Mouse (Mus musculus) intestine, postnatal 0 days (tissue): ENCODE data around the gene Islr. TPM values are rescaled to one million over a fixed set of nuclear protein-coding genes. Genes with fewer than 3 reads are reported as not detected.

ENCODE experiments used
- ATAC-seq: fragments of 200-750 bp; cut with Nextera tagmentation; 2 replicates; pipeline ENCODE4 v1.8.0; 2017; ENCODE audit warnings: mild to moderate bottlenecking, moderate TSS enrichment, moderate library complexity
- H3K27ac ChIP-seq: fragments of 300-500 bp; sonication (generic); 2 replicates; pipeline ENCODE4 v1.5.1; 2014; ENCODE audit warnings: mild to moderate bottlenecking, low read depth, low read length, moderate library complexity
- H3K27me3 ChIP-seq: fragments of 300-500 bp; sonication (generic); replicated peaks from 2 replicates; pipeline ENCODE4 v1.6.1; 2014; ENCODE audit warnings: low read length, mixed read lengths; ENCODE audit not compliant: control insufficient read depth, insufficient read depth
- H3K36me3 ChIP-seq: fragments of 300-500 bp; sonication (generic); 2 replicates; pipeline ENCODE4 v1.6.1; 2014; ENCODE audit warnings: mild to moderate bottlenecking, moderate library complexity; ENCODE audit not compliant: control insufficient read depth, insufficient read depth
- H3K4me1 ChIP-seq: fragments of 300-500 bp; sonication (generic); replicated peaks from 2 replicates; pipeline ENCODE4 v1.6.1; 2014; ENCODE audit warnings: antibody characterized with exemption, low read length, mixed read lengths; ENCODE audit not compliant: control insufficient read depth, insufficient read depth
- H3K4me2 ChIP-seq: fragments of 300-500 bp; sonication (generic); replicated peaks from 2 replicates; pipeline ENCODE4 v1.6.1; 2014; ENCODE audit warnings: low read depth, mild to moderate bottlenecking, moderate library complexity
- H3K4me3 ChIP-seq: fragments of 300-500 bp; sonication (generic); 2 replicates; pipeline ENCODE4 v1.5.1; 2014; ENCODE audit warnings: low read depth, low read length
- H3K9ac ChIP-seq: fragments of 300-500 bp; sonication (generic); 2 replicates; pipeline ENCODE4 v1.6.1; 2014; ENCODE audit warnings: mild to moderate bottlenecking, low read depth, low read length
- H3K9me3 ChIP-seq: fragments of 300-500 bp; sonication (generic); 2 replicates; pipeline ENCODE4 v1.6.1; 2016; ENCODE audit warnings: mixed run types; ENCODE audit not compliant: control insufficient read depth
- CTCF ChIP-seq: sonication (generic); IDR thresholded peaks from 2 replicates; pipeline ENCODE4 v1.5.1; 2016; ENCODE audit warnings: low read depth, mild to moderate bottlenecking, control low read depth, antibody characterized with exemption, moderate library complexity
- WGBS: fragments of 180-500 bp; shearing (Covaris S2); extraction: QIAGEN DNeasy Blood & Tissue Kit; methylation state at CpG from one replicate; pipeline ENCODE4 v1.1.7; 2014; 5-methylcytosine and 5-hydroxymethylcytosine counted together
- polyA plus RNA-seq: library from polyadenylated mRNA; unstranded; fragments of >200 nt; fragmentation: Nextera tagmentation; extraction: Ambion mirVana; gene quantifications from 2 replicates; pipeline ENCODE4 v1.2.1, GENCODE M21; 2015

Gene Islr
- polyA plus RNA-seq, 1 experiment from 2014 or later: 29.6 TPM

DNA sequence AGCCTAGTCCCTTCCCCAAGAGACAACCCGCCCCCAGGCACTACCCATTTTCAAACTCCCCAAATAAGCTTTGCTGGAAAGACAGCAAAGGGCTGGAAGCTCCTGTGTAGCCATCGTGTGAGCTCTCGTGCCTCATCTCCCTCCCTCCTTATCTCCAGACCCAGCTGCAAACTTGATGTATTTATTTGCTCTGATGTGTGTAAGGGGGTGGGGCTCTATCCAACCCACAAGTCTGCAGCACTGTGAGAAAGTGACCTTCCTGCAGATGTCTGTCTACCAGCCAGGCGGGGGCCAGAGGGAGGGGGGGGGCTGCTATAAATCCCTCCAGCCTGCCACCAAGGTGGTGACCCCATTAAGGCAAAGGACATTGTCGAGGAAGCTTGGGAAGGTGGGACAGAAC, 9.8 kb upstream of the Islr start:
- no peaks in the 10 kb centered on the region for H3K27me3 ChIP-seq
- H3K4me2 ChIP-seq: no peak overlapping the region
- no peak overlapping the region for H3K27ac ChIP-seq

GRCm38 (mm10) chr9:58213377-58213776, 9.3 kb upstream of the Islr start:
- TF ChIP-seq CTCF: no peak
- ATAC-seq: no peak
- Histone ChIP-seq H3K4me1 (0 out of 2 replicates have a peak, but pooled peaks cover 2% of the 10 kb centered on the region), H3K9ac (no peak overlapping the region), H3K4me3 (no peak overlapping the region), H3K27ac (no peak overlapping the region), H3K27me3 (no peaks in the 10 kb centered on the region), H3K4me2 (no peak overlapping the region), H3K9me3 (no peaks in the 10 kb centered on the region), H3K36me3 (no peaks in the 10 kb centered on the region)
- 46% methylated on average over 5 of the region's 5 CpGs for WGBS

More for the DNA sequence above, 9.8 kb upstream of the Islr start:
- H3K9ac ChIP-seq: no peak overlapping the region
- H3K4me1 ChIP-seq: 0 out of 2 replicates have a peak, but pooled peaks cover 2% of the 10 kb centered on the region
- 7% methylated on average over 5 of the region's 5 CpGs for WGBS
- H3K4me3 ChIP-seq: no peak overlapping the region
- H3K36me3 ChIP-seq: no peaks in the 10 kb centered on the region
- ATAC-seq: no peak
- TF ChIP-seq CTCF: no peak
- no peaks in the 10 kb centered on the region for H3K9me3 ChIP-seq

DNA sequence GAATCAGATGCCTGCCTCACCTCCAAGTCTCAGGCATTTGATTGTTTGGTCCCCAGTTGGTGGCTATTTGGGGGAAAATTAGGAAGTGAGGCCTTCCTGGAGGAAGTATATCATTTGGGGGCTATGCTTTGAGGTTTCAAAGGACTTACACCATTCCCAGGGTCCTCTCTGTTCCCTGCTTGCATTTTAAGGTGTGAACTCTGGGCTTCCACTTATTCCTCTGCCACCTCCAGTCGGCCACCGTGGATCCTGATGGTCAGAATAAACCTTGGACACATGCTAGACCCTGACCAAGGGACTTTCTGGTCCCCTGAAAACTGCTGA, 6.2 kb upstream of the Islr start:
- Histone ChIP-seq H3K36me3 (no peaks in the 10 kb centered on the region), H3K9ac (no peak overlapping the region), H3K27ac (no peak overlapping the region), H3K27me3 (no peaks in the 10 kb centered on the region), H3K4me3 (no peak overlapping the region), H3K4me1 (0 out of 2 replicates have a peak, but pooled peaks cover 2% of the 10 kb centered on the region), H3K4me2 (no peak overlapping the region), H3K9me3 (no peaks in the 10 kb centered on the region)
- 70% methylated on average over 2 of the region's 2 CpGs for WGBS
- TF ChIP-seq CTCF: no peak
- no peak for ATAC-seq

DNA sequence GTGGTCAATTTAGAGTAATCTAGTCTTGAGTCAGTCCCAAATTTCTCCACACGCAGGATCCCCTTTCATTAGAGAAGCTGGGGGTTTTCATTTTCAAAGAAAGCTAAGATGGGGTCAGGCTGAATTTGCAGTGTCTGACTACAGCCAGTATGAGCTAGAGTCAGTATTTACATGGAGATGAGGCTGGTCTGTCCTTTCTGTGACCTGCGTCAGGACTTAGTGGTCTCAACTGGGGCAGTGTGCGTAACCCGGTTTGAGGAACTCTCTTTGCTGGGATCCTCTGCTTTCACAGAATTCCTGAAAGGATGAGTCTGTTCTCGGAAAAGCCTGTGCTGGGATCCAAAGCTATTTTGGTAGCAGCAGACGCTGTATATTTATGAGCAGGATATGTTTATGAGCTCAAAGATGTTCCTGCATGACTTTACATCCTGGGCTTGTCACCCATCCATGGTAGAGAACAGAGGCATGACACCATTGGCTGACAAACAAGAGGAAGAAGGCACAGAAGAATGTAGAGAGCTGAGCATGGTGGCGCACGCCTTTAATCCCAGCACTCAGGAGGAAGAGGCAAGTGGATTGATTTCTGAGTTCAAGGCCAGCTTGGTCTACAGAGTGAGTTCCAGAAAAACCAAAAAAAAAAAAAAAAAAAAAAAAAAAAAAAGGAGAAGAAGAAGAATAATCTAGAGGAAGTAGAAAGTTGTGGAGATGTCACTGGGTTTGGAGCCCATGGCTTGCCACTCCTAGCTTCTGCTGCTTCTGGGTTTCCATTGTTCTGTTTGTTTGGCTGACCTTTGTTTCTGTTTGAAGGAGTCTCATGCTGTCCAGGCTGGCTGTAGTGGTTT, 5.6 kb upstream of the Islr start:
- ATAC-seq: no peak
- no peaks in the 10 kb centered on the region for H3K27me3 ChIP-seq
- H3K4me3 ChIP-seq: no peak overlapping the region
- 63% methylated on average over 8 of the region's 8 CpGs for WGBS
- 0 out of 2 replicates have a peak, but pooled peaks cover 2% of the 10 kb centered on the region for H3K4me1 ChIP-seq
- no peaks in the 10 kb centered on the region for H3K9me3 ChIP-seq
- TF ChIP-seq CTCF: no peak
- no peaks in the 10 kb centered on the region for H3K36me3 ChIP-seq
- H3K27ac ChIP-seq: no peak overlapping the region
- H3K4me2 ChIP-seq: no peak overlapping the region
- H3K9ac ChIP-seq: no peak overlapping the region

- Histone ChIP-seq H3K9ac (no peak overlapping the region), H3K36me3 (no peaks in the 10 kb centered on the region), H3K4me3 (no peak overlapping the region), H3K27me3 (peaks cover 31% of the 10 kb centered on the region), H3K27ac (no peak overlapping the region), H3K9me3 (no peaks in the 10 kb centered on the region), H3K4me2 (no peak overlapping the region), H3K4me1 (0 out of 2 replicates have a peak, but pooled peaks cover 2% of the 10 kb centered on the region)
- TF ChIP-seq CTCF: no peak
- no peak for ATAC-seq
- 85% methylated on average over 7 of the region's 7 CpGs for WGBS
These were observed 1.9 kb upstream of the Islr start for GRCm38 (mm10) chr9:58206013-58206412.

GRCm38 (mm10) chr9:58204448-58205000, 418 bp upstream of the Islr start:
- 4% methylated on average over 18 of the region's 18 CpGs for WGBS
- Histone ChIP-seq H3K9ac (0 out of 2 replicates have a peak overlapping the region, but pooled peaks have one; percentile 11), H3K36me3 (no peaks in the 10 kb centered on the region), H3K4me3 (peak overlapping the region; percentile 44), H3K27me3 (peaks cover 46% of the 10 kb centered on the region), H3K27ac (no peak overlapping the region), H3K9me3 (no peaks in the 10 kb centered on the region), H3K4me1 (no peaks in the 10 kb centered on the region), H3K4me2 (peak overlapping the region; percentile 68)
- ATAC-seq: peak; percentile 77
- peak; percentile 97 for TF ChIP-seq CTCF
